Mouse (Mus musculus) heart, postnatal 14 days (tissue): ENCODE results near the gene Hectd3. TPM values are rescaled to one million over a fixed set of nuclear protein-coding genes. Genes with fewer than 3 reads are reported as not detected.

Experiments used
- DNase-seq, 2 experiments: peaks; one replicate each; pipeline ENCODE4 v3.0.0; 2021 to 2022
- intact Hi-C: fragments of 180-260 bp; cut with DNase I; formaldehyde crosslinking; loops from one replicate; pipeline ENCODE4 v1.15.1; 2025
- long read RNA-seq, 2 experiments: library from polyadenylated mRNA; stranded (forward); transcript quantifications; one replicate each; pipeline ENCODE4 v2.0.0; 2021
- total RNA-seq, 2 experiments: library from RNA; stranded (reverse); gene quantifications; 2 replicates each; pipeline ENCODE4 v1.2.3; 2021

Hectd3 gene
- 10 to 100 TPM; 18.6 to 18.9 TPM for total RNA-seq
- long read RNA-seq, experiment 1, full-length matches to known transcripts, result 18 of 24 reads
- long read RNA-seq, experiment 1, partial matches to known transcripts, result 4 of 24 reads
- long read RNA-seq, experiment 1, other reads (novel, unspliced or antisense), result 2 of 24 reads
- long read RNA-seq, experiment 2, full-length matches to known transcripts, result 22 of 28 reads
- long read RNA-seq, experiment 2, partial matches to known transcripts, result 2 of 28 reads
- long read RNA-seq, experiment 2, other reads (novel, unspliced or antisense), result 4 of 28 reads

GRCm38 (mm10) chr4:116995131-116995797, at the start of gene Hectd3:
Gene Hectd3, plus strand, starts transcription at chr4:116995317.
- peak; percentile 65 to 71 for DNase-seq
- intact Hi-C loops, result no loop called here

GRCm38 (mm10) chr4:116951642-116952041, 43.5 kb upstream of the Hectd3 start:
- intact Hi-C loops, result no loop called here
- no peak for DNase-seq

GRCm38 (mm10) chr4:116954951-116955350, 40.2 kb upstream of the Hectd3 start:
- intact Hi-C loops, result no loop called here
- DNase-seq, result no peak

- DNase-seq, result no peak
- intact Hi-C loops, result no loop called here
These were observed 18.6 kb upstream of the Hectd3 start for GRCm38 (mm10) chr4:116976503-116976902.

- no peak for DNase-seq
- intact Hi-C loops, result loop anchor here (5.0 kb wide), 1 partner anchor 108 kb away; the partner anchor contains the start of gene Zswim5
These were observed 9.4 kb upstream of the Hectd3 start for GRCm38 (mm10) chr4:116985681-116986080.

GRCm38 (mm10) chr4:116986400-116987121, 8.6 kb upstream of the Hectd3 start:
- intact Hi-C loops, result loop anchor here (5.0 kb wide), 1 partner anchor 109 kb away; the partner anchor contains the start of gene Zswim5
- peak; percentile 66 to 79 for DNase-seq

DNA sequence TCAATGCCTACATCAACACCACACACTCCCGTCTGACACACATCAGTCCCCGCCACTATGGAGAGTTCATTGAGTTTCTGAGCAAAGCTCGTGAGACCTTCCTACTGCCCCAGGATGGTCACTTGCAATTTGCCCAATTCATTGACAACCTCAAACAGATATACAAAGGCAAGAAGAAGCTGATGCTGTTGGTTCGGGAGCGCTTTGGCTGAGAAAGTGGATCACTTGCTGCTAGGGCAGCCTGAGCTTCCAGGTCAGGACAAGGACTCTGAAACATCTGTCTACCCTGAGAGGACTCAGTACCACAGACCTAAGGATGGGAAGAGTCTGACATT, 8.0 kb upstream of the Hectd3 start:
- intact Hi-C loops, result loop anchor here (5.0 kb wide), 1 partner anchor 110 kb away; the partner anchor contains the start of gene Zswim5
- no peak for DNase-seq

GRCm38 (mm10) chr4:116989731-116990130, 5.4 kb upstream of the Hectd3 start:
- DNase-seq, result no peak
- intact Hi-C loops, result loop anchor here (5.0 kb wide), 2 partner anchors 112 to 267 kb away; partner anchors contain the start of genes Tesk2 and Zswim5

DNA sequence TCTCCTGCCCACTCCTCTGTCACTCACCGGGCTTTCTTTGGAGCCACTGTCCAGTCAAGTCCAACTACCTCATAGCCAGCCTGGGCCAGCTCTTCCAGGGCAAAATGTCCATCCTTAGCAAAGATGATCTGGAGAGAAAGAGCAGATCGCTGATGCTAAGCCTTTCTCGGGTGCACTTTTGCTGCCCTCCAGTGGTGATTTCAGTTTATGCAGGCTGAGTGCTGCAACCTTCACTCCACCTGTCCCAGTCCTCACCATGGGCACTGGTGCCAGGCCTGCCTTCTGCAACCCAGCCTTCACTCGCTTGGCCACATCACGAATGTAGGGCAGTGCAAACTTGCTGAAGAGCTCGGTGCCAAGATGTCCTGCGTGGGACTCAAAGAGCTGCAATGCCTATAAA, 3.8 kb upstream of the Hectd3 start:
- DNase-seq, result peak; percentile 79 to 89
- intact Hi-C loops, result loop anchor here (1.0 to 5.0 kb wide), 2 partner anchors 164 to 269 kb away; partner anchors contain the start of gene Tesk2

DNA sequence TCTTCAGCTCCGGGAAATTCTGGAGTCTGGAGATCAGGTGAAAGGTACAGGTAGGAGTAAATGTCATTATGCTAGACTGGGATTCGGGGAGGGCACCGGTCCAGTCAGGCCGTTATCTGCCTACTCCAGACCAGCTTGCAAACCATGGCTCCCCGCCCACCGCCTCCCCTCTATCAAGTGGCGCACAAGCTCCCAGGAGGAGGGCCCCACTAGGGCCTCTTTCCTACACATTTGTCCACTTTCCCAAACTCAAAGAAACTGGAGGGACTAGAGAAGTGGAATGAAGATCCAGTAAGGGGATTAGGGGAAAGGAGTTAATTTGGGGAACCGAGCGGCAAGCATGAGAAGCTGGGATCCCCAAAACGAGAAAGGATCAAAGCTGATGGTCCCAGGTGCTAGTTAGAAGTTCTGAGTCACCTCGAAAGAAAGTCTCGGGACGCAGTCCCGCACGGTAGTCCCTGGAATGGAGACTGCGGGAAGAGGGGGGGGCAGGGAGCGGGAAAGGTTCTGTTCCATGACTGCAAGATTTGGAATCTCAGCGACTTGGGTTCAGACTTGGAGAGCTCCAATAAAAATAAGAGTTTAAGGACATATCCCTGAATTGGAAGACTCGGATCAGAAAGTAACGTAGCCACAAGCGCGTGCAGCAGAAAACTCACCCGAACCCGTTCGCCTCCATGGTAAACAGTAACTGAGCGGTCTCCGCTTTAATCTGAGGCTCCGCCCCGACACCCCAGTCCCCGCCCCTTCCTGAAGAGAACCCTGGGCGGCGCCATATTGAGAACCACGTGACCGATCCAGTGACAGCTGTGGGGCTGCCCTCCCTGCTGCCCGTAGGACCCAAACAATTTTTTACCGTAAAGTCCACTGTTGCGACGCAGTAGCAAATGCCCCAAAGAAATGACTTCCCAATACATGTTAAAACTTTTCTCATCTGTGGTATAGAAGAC, 1.2 kb upstream of the Hectd3 start, which contains the start of gene Urod:
Gene Urod, minus strand, starts transcription at position 742 of the 950 bp plus-strand sequence.
- intact Hi-C loops, result loop anchor here (5.0 kb wide), 1 partner anchor 272 kb away; the partner anchor contains the start of gene Tesk2
- peak; percentile 92 to 94 for DNase-seq

DNA sequence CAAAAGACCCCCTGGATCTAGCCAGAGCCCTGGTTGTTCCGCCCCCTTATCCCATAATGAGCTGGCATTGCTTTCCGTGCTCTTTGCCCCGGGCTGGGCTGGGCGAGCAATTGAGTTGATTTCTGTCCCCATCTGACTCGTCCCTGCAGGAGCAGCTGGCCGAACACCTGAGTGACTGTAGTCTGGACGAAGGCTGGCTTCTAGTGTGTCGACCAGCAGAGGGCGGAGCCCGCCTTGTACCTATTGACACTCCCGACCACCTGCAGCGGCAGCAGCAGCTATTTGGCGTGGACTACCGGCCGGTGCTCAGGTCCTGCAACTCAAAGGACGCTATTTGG, 650 bp downstream of the Hectd3 start:
- intact Hi-C loops, result no loop called here
- peak in 1 of 2 experiments; percentile 46 for DNase-seq

GRCm38 (mm10) chr4:116999513-117000154, 4.5 kb downstream of the Hectd3 start:
- intact Hi-C loops, result loop anchor here (5.0 kb wide), 2 partner anchors 98 to 123 kb away; partner anchors contain the start of gene Ptch2
- no peak for DNase-seq

DNA sequence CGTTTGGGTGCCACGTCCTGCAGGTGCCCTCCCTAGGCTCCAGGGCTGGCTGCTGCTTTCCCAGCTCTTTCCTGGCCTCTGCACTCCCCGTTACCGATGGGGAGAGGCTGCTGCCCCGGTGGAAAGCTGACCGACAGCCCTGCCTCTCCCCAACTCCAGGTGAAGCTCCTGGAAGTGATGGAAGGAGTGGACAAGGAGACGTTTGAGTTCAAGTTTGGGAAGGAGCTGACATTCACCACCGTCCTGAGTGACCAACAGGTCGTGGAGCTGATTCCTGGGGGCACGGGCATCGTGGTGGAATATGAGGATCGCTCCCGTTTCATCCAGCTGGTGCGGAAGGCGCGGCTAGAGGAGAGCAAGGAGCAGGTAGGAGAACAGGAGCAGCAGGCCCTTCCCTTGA, 6.8 kb downstream of the Hectd3 start:
- intact Hi-C loops, result loop anchor here (5.0 kb wide), 2 partner anchors 95 to 120 kb away; partner anchors contain the start of gene Ptch2
- DNase-seq, result no peak

GRCm38 (mm10) chr4:117002543-117003521, 7.7 kb downstream of the Hectd3 start:
- peak; percentile 58 to 76 for DNase-seq
- intact Hi-C loops, result loop anchor here (1.0 to 5.0 kb wide), 3 partner anchors 94 to 138 kb away; partner anchors contain the start of gene Ptch2

GRCm38 (mm10) chr4:117004649-117005048, 9.5 kb downstream of the Hectd3 start:
- intact Hi-C loops, result loop anchor here (5.0 kb wide), 2 partner anchors 93 to 118 kb away; partner anchors contain the start of gene Ptch2
- DNase-seq, result no peak

DNA sequence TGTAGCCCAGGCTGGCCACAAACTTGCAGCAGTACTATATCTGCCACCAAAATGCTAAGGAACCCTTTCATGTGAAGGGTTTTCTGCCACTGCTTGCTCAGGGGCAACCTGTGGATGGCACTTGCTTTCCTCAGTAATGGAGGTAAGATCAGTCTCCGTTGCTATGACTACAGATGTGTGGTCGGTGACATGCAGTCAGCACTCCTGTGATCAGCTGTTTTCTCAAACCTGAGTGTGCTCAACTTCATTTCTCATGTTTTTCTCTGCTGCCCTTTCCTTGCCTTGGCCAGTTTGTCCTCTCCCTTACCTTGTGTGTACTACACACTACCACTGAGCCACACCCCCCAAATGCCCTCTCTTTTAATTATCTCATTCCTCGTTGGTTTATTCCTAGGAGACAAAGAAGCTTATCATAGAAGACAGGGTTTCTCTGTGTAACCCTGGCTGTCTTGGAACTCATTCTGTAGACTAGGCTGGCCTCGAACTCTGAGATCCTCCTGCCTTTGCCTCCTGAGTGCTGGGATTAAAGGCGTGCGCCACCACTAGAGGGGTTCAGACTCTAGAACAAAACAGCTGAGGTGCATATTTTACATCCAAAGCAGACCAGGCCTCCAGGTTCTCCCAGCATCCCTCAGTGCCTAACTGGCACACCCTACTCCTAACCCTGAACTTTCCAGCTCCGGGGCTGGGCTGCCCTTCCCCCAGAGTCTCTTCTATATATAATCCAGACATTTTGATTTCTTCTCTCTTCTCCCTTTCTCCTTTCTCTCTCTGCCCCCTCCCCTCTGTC, 10.7 kb downstream of the Hectd3 start:
- no peak for DNase-seq
- intact Hi-C loops, result no loop called here

DNA sequence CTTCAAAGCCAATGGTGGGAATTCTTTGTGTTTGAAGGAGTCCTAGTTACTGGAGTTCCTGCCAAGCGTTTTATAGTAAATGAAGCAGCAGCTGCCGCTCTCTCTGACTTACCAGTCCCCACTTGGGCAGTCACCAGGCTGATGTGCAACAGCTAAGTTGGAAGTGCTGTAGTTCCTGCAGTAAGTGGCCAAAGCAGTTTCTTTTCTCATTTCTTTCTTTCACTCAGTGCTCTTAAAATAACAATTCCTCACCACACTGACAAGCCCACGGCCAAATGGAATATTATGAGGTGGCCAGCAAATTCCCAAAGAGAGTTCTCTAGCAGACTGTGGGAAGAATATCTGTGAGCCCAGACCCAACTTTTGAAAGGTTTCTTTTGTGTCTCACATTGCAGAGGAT, 11.9 kb downstream of the Hectd3 start:
- DNase-seq, result no peak
- intact Hi-C loops, result no loop called here
